Mouse (Mus musculus) E14TG2a.4 (cell line): ENCODE measurements around the gene Nhsl1.

Source experiments
- CTCF ChIP-seq: conservative IDR thresholded peaks from 2 replicates; pipeline ENCODE4 v1.5.1; 2014; ENCODE audit warnings: low read length
- POU5F1 ChIP-seq: IDR thresholded peaks from 2 replicates; pipeline ENCODE4 v1.6.1; 2014; ENCODE audit warnings: low read length, borderline replicate concordance

GRCm38 (mm10) chr10:18370475-18371286 lies 51.9 kb downstream of the Nhsl1 start:
- TF ChIP-seq CTCF: no peak
- no peak for TF ChIP-seq POU5F1
